Mouse (Mus musculus): ENCODE results near the gene Hes1.

DNA sequence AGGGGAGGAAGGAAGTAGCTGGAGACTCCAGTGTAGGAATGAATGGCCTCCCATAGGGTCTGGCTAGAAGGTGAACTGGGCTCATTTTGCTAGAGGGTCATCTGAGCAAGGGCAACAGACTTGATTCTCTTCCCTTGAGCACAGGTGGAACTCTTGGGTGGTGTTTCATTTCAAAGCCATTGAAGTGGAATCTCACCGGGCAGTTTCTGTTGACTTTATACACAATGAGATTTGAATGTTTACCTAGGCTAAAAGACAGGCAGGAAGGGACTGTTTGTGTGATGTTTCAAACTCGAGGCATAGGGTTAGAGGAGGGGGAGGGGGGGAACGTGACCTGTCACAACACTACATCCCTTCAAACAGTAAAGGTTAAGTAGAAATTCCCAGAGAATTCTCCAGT lies 49.0 kb downstream of the Hes1 start:
- TF ChIP-seq CTCF (IDR thresholded peaks at IDR 0.05; ENCODE audit: control insufficient read depth, insufficient read depth, insufficient replicate concordance, low read depth, low read length), result no peak
- TF ChIP-seq POLR2A (IDR thresholded peaks at IDR 0.05; ENCODE audit: control insufficient read depth, low read depth, low read length), result no peak

All from testis, adult 2 months (tissue).